Mouse (Mus musculus): ENCODE measurements at regions not wholly inside any gene's neighbourhood (a gene's known extent, or its start where the extent isn't known, plus 50 kb on each side); places are given as distances from the start of the nearest gene placed in this dataset.

DNA sequence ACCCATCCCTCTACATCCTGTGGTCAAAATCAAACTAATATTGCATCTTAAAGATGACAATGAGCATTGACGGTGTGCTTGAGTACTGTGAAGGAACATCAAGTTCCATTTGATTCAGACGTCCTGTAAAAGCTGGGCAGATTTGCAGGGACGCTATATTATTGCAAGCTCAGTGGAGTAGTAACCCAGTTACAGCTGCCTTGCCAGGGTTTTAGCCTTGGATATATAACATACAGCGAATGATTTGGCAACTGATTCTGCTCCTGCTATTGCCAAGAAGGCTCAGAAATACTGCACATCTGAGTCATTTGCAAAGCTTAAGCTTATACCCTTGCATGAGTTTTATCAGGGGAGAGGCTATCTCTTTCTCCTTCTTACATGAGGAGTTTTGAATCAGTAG, 262.4 kb upstream of the Apob start:
- TF ChIP-seq CTCF (conservative IDR thresholded peaks at IDR 0.05; ENCODE audit: low read length) (no peak), NANOG (IDR thresholded peaks at IDR 0.05; ENCODE audit: borderline replicate concordance, low read length) (no peak), POU5F1 (IDR thresholded peaks at IDR 0.05; ENCODE audit: borderline replicate concordance, low read length) (no peak)
